Mouse (Mus musculus) G1E (cell line): ENCODE data around the gene Rin1. TPM values are rescaled to one million over a fixed set of nuclear protein-coding genes. Genes with fewer than 3 reads are reported as not detected.
A peak's percentile ranks its signal among the peaks of the same experiment; 100 is the strongest.

ENCODE experiments used
- ATAC-seq: 2 replicates; pipeline ENCODE4 v1.8.0; 2016; ENCODE audit warnings: mild to moderate bottlenecking; ENCODE audit not compliant: insufficient number of reproducible peaks, poor library complexity, low FRiP score, severe bottlenecking; ENCODE audit errors: extremely low read depth
- DNase-seq: peaks from one replicate; pipeline ENCODE4 v3.0.0; 2012; ENCODE audit warnings: low spot score
- H3K27me3 ChIP-seq: 2 replicates; pipeline ENCODE4 v1.6.1; 2012; ENCODE audit warnings: mild to moderate bottlenecking, low read length, inconsistent platforms; ENCODE audit not compliant: insufficient read depth
- H3K36me3 ChIP-seq: replicated peaks from 2 replicates; pipeline ENCODE3; 2012; ENCODE audit warnings: mild to moderate bottlenecking, inconsistent platforms
- H3K4me1 ChIP-seq: 2 replicates; pipeline ENCODE4 v1.6.1; 2012; ENCODE audit warnings: low read depth, low read length, inconsistent platforms, mixed read lengths; ENCODE audit not compliant: insufficient read depth
- H3K4me3 ChIP-seq: 2 replicates; pipeline ENCODE4 v1.5.1; 2012; ENCODE audit warnings: low read depth, mild to moderate bottlenecking, inconsistent platforms, low read length, moderate library complexity, mixed read lengths
- H3K9me3 ChIP-seq: replicated peaks from 2 replicates; pipeline ENCODE4 v1.6.1; 2012; ENCODE audit warnings: inconsistent platforms
- CTCF ChIP-seq: IDR thresholded peaks from 2 replicates; pipeline ENCODE4 v1.5.1; 2012; ENCODE audit warnings: low read depth, low read length, inconsistent platforms, mixed read lengths
- GATA1 ChIP-seq: IDR thresholded peaks from 2 replicates; pipeline ENCODE4 v1.6.1; 2012; ENCODE audit warnings: borderline replicate concordance, low read length, inconsistent platforms, mixed read lengths
- GATA2 ChIP-seq: IDR thresholded peaks from 2 replicates; pipeline ENCODE4 v1.6.1; 2012; ENCODE audit warnings: low read depth, low read length, inconsistent platforms, borderline replicate concordance
- POLR2AphosphoS5 ChIP-seq: IDR thresholded peaks from 2 replicates; pipeline ENCODE4 v1.6.1; 2012; ENCODE audit warnings: low read depth, low read length, inconsistent platforms; ENCODE audit not compliant: insufficient replicate concordance
- TAL1 ChIP-seq: conservative IDR thresholded peaks from 2 replicates; pipeline ENCODE4 v1.6.1; 2012; ENCODE audit warnings: low read depth, low read length, inconsistent platforms, mixed read lengths
- polyA plus RNA-seq: library from polyadenylated mRNA; stranded (reverse); fragments of >175 nt; gene quantifications from 2 replicates; pipeline ENCODE4 v1.2.3, GENCODE M21; 2012
- total RNA-seq, 2 experiments: library from RNA; stranded (forward) in 1 of 2; stranded (reverse) in 1 of 2; fragments of 200-1000 nt in 1 of 2; fragments of >200 nt in 1 of 2; fragmentation: Nextera tagmentation in 1 of 2; gene quantifications; 2 replicates each; pipeline ENCODE4 v1.2.3; 2014 to 2017

Rin1 gene
- total and polyA plus RNA-seq, 3 experiments = 0.22 to 1.8 (median 0.72) TPM

GRCm38 (mm10) chr19:5026111-5026510, 24.2 kb upstream of the Rin1 start:
- no peak for ATAC-seq
- no peaks in the 10 kb centered on the region for H3K9me3 ChIP-seq
- peaks cover 56% of the 10 kb centered on the region for H3K36me3 ChIP-seq
- H3K4me3 ChIP-seq = no peak overlapping the region
- no peak for DNase-seq
- TF ChIP-seq POLR2AphosphoS5 = no peak
- TF ChIP-seq TAL1 = no peak
- TF ChIP-seq GATA2 = no peak
- no peak for TF ChIP-seq CTCF
- no peak for TF ChIP-seq GATA1
- H3K4me1 ChIP-seq = peaks cover 23% of the 10 kb centered on the region
- H3K27me3 ChIP-seq = no peaks in the 10 kb centered on the region; the same call in 1 of the 2 replicates

- Histone ChIP-seq H3K4me3 (no peak overlapping the region), H3K27me3 (no peaks in the 10 kb centered on the region), H3K9me3 (no peaks in the 10 kb centered on the region), H3K36me3 (peaks cover 45% of the 10 kb centered on the region), H3K4me1 (peaks cover 12% of the 10 kb centered on the region)
- no peak for ATAC-seq
- DNase-seq = no peak
- no peak for TF ChIP-seq POLR2AphosphoS5
- TF ChIP-seq CTCF = no peak
- TF ChIP-seq GATA2 = no peak
- no peak for TF ChIP-seq TAL1
- TF ChIP-seq GATA1 = no peak
Measured at GRCm38 (mm10) chr19:5032686-5033085, 17.6 kb upstream of the Rin1 start.

DNA sequence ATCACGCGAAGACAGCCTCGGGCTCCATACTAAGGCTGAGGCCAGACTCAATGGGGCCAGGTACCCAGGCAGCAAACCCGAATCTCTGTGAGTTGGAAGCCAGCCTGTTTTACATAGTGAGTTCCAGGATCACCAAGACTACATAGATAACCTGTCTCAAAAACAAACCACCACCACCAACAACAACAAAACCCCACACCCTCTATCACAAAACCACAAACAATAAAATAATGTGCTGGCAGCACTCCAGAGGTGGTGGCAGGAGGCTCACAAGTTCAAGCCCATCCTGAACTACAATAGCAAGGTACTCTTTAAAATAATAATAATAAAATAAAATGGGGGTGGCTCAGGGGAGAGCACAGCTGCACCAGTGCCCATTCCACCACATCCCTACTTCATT, 13.7 kb upstream of the Rin1 start:
- H3K36me3 ChIP-seq = peaks cover 7% of the 10 kb centered on the region
- no peaks in the 10 kb centered on the region for H3K27me3 ChIP-seq
- peaks cover 41% of the 10 kb centered on the region for H3K4me1 ChIP-seq
- no peak for DNase-seq
- TF ChIP-seq GATA1 (no peak), GATA2 (no peak)
- H3K9me3 ChIP-seq = no peaks in the 10 kb centered on the region
- no peak overlapping the region for H3K4me3 ChIP-seq
- ATAC-seq = no peak

GRCm38 (mm10) chr19:5037678-5038571, 12.4 kb upstream of the Rin1 start:
- Histone ChIP-seq H3K9me3 (no peaks in the 10 kb centered on the region), H3K4me3 (peak overlapping the region; percentile 91), H3K27me3 (no peaks in the 10 kb centered on the region), H3K36me3 (peaks cover 9% of the 10 kb centered on the region), H3K4me1 (peaks cover 53% of the 10 kb centered on the region)
- no peak for ATAC-seq
- no peak for DNase-seq
- no peak for TF ChIP-seq CTCF
- TF ChIP-seq GATA1 = no peak
- no peak for TF ChIP-seq GATA2
- no peak for TF ChIP-seq POLR2AphosphoS5
- TF ChIP-seq TAL1 = no peak

- ATAC-seq = peak; percentile 59; the same call in 1 of the 2 replicates
- Histone ChIP-seq H3K4me1 (peaks cover 53% of the 10 kb centered on the region), H3K4me3 (peak within 1 kb of the TSS; percentile 91), H3K9me3 (no peaks in the 10 kb centered on the region), H3K27me3 (no peaks in the 10 kb centered on the region), H3K36me3 (peaks cover 15% of the 10 kb centered on the region)
- peak; percentile 92 for DNase-seq
- TF ChIP-seq POLR2AphosphoS5 = no peak
- TF ChIP-seq GATA1 = no peak
- no peak for TF ChIP-seq TAL1
- no peak for TF ChIP-seq GATA2
- TF ChIP-seq CTCF = no peak
Measured at GRCm38 (mm10) chr19:5038709-5039156, 11.5 kb upstream of the Rin1 start, which contains the start of the genes B4gat1 and AC124502.3. B4gat1 (plus strand) TSS chr19:5038826. AC124502.3 (plus strand) TSS chr19:5038891.

DNA sequence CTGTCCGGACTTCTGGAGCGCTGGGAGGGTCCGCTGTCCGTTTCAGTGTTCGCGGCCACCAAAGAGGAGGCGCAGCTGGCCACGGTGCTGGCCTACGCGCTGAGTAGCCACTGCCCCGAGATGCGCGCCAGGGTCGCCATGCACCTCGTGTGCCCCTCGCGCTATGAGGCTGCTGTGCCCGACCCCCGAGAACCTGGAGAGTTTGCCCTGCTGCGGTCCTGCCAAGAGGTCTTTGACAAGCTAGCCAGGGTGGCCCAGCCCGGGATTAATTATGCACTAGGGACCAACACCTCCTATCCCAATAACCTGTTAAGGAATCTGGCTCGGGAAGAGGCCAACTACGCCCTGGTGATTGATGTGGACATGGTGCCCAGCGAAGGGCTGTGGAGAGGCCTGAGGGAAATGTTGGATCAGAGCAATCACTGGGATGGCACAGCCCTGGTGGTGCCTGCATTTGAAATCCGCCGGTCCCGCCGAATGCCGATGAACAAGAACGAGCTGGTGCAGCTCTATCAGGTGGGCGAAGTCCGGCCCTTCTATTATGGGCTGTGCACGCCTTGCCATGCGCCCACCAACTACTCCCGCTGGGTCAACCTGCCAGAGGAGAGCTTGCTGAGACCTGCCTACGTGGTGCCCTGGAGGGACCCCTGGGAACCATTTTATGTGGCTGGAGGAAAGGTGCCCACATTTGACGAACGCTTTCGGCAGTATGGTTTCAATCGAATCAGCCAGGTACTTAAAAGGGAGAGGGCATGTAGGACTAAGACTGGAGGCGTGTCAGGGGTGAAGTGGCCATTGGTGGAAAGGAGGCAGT, 10.8 kb upstream of the Rin1 start:
- peaks cover 53% of the 10 kb centered on the region for H3K4me1 ChIP-seq
- peaks cover 23% of the 10 kb centered on the region for H3K36me3 ChIP-seq
- TF ChIP-seq GATA1 = no peak
- no peak for TF ChIP-seq GATA2
- no peak for TF ChIP-seq CTCF
- H3K9me3 ChIP-seq = no peaks in the 10 kb centered on the region
- no peak for DNase-seq
- ATAC-seq = no peak
- H3K4me3 ChIP-seq = peak overlapping the region; percentile 91
- H3K27me3 ChIP-seq = no peaks in the 10 kb centered on the region
